Mouse (Mus musculus) left cerebral cortex, postnatal 14 days (tissue): ENCODE results near the gene Crygn. TPM values are rescaled to one million over a fixed set of nuclear protein-coding genes. Genes with fewer than 3 reads are reported as not detected.

Source experiments
- DNase-seq, 2 experiments: peaks; one replicate each; pipeline ENCODE4 v3.0.0; 2021 to 2022; ENCODE audit warnings: low spot score in 2 of 2, mixed read lengths in 1 of 2
- intact Hi-C: fragments of 180-260 bp; cut with DNase I; formaldehyde crosslinking; loops from one replicate; pipeline ENCODE4 v1.15.1; 2025
- total RNA-seq, 2 experiments: library from RNA; stranded (reverse); gene quantifications; 2 replicates each; pipeline ENCODE4 v1.2.3; 2021

The Crygn gene
- total RNA-seq, 2 experiments from 2014 or later, result not detected

GRCm38 (mm10) chr5:24750321-24751304 is 7.2 kb downstream of the Crygn start:
- DNase-seq, result peak; percentile 86 to 87
- intact Hi-C loops, result loop anchor here (2.0 kb wide), 1 partner anchor 66 kb away; the partner anchor contains the start of gene Nub1

GRCm38 (mm10) chr5:24749731-24750130 is 8.1 kb downstream of the Crygn start:
- DNase-seq, result no peak
- intact Hi-C loops, result loop anchor here (2.0 kb wide), 1 partner anchor 65 kb away; the partner anchor contains the start of gene Nub1

- DNase-seq, result no peak
- intact Hi-C loops, result no loop called here
Measured at GRCm38 (mm10) chr5:24747533-24747932, 10.3 kb downstream of the Crygn start.

GRCm38 (mm10) chr5:24743956-24744355 is 13.9 kb downstream of the Crygn start:
- intact Hi-C loops, result no loop called here
- no peak for DNase-seq

- DNase-seq, result no peak
- intact Hi-C loops, result no loop called here
Measured at GRCm38 (mm10) chr5:24741172-24741885, 16.5 kb downstream of the Crygn start.

- intact Hi-C loops, result no loop called here
- DNase-seq, result peak; percentile 56 to 60
Measured at GRCm38 (mm10) chr5:24739141-24739753, 18.6 kb downstream of the Crygn start.

- intact Hi-C loops, result no loop called here
Measured at GRCm38 (mm10) chr5:24738517-24738916, 19.3 kb downstream of the Crygn start.

GRCm38 (mm10) chr5:24737595-24737994 is 20.2 kb downstream of the Crygn start:
- DNase-seq, result no peak
- intact Hi-C loops, result no loop called here

More at GRCm38 (mm10) chr5:24738517-24738916, 19.3 kb downstream of the Crygn start:
- DNase-seq, result no peak

GRCm38 (mm10) chr5:24733771-24734426 is 23.9 kb downstream of the Crygn start:
- intact Hi-C loops, result no loop called here
- no peak for DNase-seq

- intact Hi-C loops, result no loop called here
Measured at GRCm38 (mm10) chr5:24733134-24733533, 24.7 kb downstream of the Crygn start.

GRCm38 (mm10) chr5:24730986-24731385 is 26.8 kb downstream of the Crygn start:
- intact Hi-C loops, result no loop called here

More at GRCm38 (mm10) chr5:24733134-24733533, 24.7 kb downstream of the Crygn start:
- no peak for DNase-seq

GRCm38 (mm10) chr5:24730488-24730871 is 27.3 kb downstream of the Crygn start, which contains the start of gene Wdr86:
TSS of gene Wdr86 (minus strand) at chr5:24730727.
- no peak for DNase-seq
- intact Hi-C loops, result no loop called here

More at GRCm38 (mm10) chr5:24730986-24731385, 26.8 kb downstream of the Crygn start:
- no peak for DNase-seq

GRCm38 (mm10) chr5:24729797-24730487 is 27.9 kb downstream of the Crygn start:
- no peak for DNase-seq
- intact Hi-C loops, result no loop called here

- no peak for DNase-seq
- intact Hi-C loops, result no loop called here
Measured at GRCm38 (mm10) chr5:24726901-24727836, 30.6 kb downstream of the Crygn start.

GRCm38 (mm10) chr5:24725897-24726296 is 31.9 kb downstream of the Crygn start:
- intact Hi-C loops, result no loop called here
- no peak for DNase-seq

GRCm38 (mm10) chr5:24724805-24725204 is 33.0 kb downstream of the Crygn start:
- intact Hi-C loops, result no loop called here
- DNase-seq, result no peak

- DNase-seq, result no peak
- intact Hi-C loops, result no loop called here
Measured at GRCm38 (mm10) chr5:24724270-24724634, 33.6 kb downstream of the Crygn start.
